Mouse (Mus musculus): ENCODE results near the gene Ifi47.
"Not testable (repeated sequence)": the region's sequence is repeated elsewhere in the genome, so short reads cannot be mapped to it uniquely, and the experiment has no call there.

GRCm38 (mm10) chr11:49061865-49062264 lies 14.5 kb upstream of the Ifi47 start:
- TF ChIP-seq GATA1, TAL1 (IDR thresholded peaks at IDR 0.05; ENCODE audit: low read length): not testable (repeated sequence)
